Mouse (Mus musculus) CD4-positive helper T cell, adult 2 months (primary cell): ENCODE results near the gene Ivl.

ENCODE experiments used
- DNase-seq: peaks from one replicate; pipeline ENCODE4 v3.0.0-alpha.2; 2012; ENCODE audit warnings: low read depth, missing footprints, low spot score

Gene Ivl

GRCm38 (mm10) chr3:92573449-92574041 is at the start of gene Ivl:
TSS of gene Ivl (minus strand) at chr3:92573735.
- no peak for DNase-seq

DNA sequence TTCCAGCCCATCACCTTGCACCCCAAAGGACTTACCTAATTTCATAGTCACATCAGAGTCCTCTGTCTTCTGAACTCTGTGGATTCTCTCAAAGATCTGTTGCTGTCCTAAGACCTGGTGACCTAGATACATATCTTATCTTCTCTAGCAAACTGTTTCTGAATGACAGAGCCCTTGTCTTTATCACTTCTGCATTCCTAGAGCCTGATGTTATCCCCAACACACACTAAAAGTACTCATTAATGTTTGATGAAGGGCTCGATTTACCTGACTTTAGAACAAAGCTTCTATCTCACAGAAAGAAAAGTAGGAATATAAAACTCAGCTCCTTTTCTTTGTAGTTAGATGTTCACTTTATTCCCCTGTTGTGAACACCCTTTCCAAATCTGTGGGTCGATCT is 48.0 kb upstream of the Ivl start, which contains the start of gene Lce6a:
TSS of gene Lce6a (minus strand) at position 101 of the 400 bp plus-strand sequence.
- DNase-seq = no peak

DNA sequence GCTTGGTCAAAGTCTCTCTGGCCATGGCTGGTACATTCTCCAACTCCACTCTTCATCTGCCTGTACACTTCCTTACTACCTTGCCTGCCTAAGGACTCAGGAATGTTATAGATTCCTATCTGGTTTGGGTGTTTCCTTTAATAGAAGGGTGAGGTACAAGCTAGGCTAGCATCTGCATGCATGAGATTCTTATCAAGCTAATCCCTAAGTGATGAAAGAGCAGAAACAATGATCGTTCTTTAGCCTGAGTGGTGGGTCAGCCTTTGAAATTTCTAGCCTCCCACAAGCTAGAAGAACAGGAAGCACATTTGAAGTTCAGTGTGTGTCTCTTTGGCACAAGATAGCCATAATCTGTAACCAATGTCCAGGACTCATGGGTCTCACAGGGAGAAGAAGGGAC is 36.3 kb upstream of the Ivl start:
- no peak for DNase-seq

- no peak for DNase-seq
These were observed 33.9 kb upstream of the Ivl start, which contains the start of gene 2210017I01Rik for GRCm38 (mm10) chr3:92607392-92607791. TSS of gene 2210017I01Rik (minus strand) at chr3:92607492.

GRCm38 (mm10) chr3:92602169-92602568 is 28.6 kb upstream of the Ivl start:
- DNase-seq = no peak

- DNase-seq = no peak
These were observed 26.9 kb upstream of the Ivl start for GRCm38 (mm10) chr3:92600456-92600855.

- DNase-seq = no peak
These were observed 26.4 kb upstream of the Ivl start for GRCm38 (mm10) chr3:92599973-92600372.

DNA sequence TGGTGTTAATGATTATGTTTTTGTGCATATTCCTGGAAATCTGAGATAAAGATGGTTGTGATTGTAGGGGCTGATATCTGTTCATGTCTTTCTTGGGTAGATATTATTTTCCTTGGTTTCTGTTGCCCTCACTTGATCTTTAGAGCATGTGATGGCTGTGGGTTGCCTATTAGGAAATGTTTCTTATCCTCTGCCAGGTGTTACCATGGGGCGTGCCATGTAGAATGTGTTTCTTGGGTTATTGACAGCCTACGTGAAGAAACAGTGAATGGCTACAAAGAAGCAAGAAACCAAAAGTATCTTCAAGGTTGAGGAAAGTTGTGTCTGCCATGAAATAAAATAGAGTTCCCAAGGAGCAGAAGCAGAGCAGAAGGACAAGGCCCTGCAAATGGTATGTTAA is 24.9 kb upstream of the Ivl start:
- DNase-seq = no peak

DNA sequence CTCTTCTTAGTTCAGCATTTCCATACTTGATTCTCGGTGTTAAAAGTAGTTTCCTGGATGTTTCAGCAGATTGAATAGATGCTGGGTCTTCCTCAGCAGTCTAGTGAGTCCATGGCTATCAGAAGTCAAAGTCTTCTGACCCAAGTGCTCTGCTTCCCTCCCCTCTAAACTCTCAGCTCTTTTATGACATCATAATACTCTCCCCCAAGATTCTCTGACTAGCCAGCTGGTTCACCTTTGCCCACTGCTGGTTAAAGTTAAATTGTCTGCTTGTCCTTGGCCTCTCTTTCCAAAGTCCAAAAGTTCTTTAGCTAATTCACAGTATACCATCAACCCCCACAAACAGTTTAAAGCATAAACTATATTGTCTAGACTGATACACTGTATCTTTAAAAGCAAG is 15.3 kb upstream of the Ivl start, which contains the start of gene Smcp:
TSS of gene Smcp (minus strand) at position 140 of the 400 bp plus-strand sequence.
- DNase-seq = no peak

- no peak for DNase-seq
These were observed 13.7 kb upstream of the Ivl start for GRCm38 (mm10) chr3:92587190-92587589.

DNA sequence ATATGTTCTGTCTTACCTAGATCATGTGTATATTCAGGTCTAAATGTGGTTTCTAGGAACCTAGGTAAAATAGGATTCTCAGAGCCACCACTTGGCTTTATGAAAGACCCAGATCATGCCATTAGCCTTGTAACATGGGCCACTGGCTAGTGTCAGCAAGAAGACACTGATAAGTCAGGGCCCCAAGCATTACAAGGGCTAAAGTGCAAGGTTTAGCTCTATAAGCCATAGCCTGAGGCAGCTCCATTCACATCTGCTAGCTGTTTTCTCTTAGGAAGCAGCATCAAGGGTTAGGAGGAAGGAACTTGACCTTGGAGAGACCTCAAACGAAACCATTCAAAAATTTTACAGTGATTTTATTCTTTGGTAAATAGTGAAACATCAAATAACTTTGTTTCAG is 11.5 kb upstream of the Ivl start:
- no peak for DNase-seq

DNA sequence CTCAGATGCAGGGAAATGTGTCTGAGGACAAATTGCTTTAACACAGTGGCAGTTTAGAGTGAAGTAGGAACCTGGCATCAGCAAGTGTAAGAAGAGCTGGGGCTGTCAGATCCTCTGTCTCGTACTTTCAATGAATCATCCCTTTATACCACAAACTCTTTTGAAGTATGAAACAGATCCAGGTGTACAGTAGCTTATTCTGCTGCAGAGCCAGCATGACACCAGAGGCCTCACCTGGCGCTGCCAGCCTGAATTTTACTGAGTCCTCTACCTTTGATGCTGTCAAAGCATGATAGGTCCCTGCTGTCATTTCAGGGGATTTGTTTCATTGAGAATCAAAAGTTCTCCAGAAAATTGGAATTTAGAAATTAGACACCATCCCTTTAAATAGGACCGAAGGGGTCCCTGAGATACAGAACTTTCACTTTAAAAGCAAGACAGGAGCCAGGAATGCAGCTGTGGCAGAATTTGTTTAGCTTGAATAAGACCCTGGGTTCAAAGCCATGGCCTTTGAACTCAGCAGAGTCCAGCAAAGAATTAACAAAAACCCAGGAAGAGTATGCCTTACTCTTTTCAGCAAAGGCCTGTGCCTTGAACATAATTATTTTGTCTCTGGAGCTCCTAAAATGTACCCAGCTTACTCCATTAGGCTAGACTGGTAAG is 9.8 kb upstream of the Ivl start:
- no peak for DNase-seq

- DNase-seq = no peak
These were observed 6.0 kb upstream of the Ivl start for GRCm38 (mm10) chr3:92579508-92579907.

DNA sequence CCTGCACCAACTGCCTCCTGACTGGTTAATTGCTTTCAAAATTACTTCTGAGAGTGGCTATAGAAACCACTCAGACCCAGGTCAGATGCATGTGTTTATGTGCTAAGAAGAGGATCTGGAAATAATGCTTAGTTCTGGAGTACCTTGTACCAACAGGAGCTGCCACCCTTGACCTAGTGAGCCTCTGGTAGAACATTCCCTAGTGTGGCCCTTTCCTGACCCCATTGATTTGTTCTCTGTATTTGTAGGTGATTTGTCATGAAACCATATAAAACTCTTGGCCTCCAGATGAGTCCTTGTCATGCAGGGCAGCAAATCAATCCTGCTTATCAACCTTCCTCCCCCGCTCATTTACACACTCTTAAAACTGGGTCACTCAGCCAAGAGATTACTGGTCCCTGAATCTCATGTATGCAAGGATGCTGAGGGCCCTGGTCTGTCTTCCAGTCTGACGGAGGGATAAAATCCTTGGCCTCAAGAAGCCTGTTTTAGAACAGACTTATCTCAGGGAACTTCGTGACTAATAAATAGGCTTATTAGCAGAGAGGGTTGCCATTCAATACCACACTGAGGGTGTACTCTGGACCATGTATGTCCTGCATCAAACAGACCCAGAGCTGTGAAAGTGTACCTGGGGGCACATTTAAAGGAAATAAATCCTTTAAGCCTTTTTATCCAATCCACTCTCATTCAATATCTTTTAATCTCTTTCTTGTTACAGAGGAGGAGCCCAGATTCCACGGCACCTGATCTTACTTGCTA is 5.3 kb upstream of the Ivl start:
- DNase-seq = no peak

GRCm38 (mm10) chr3:92572514-92573155 is 900 bp downstream of the Ivl start:
- no peak for DNase-seq

- no peak for DNase-seq
These were observed 4.8 kb downstream of the Ivl start for GRCm38 (mm10) chr3:92568752-92569151.

DNA sequence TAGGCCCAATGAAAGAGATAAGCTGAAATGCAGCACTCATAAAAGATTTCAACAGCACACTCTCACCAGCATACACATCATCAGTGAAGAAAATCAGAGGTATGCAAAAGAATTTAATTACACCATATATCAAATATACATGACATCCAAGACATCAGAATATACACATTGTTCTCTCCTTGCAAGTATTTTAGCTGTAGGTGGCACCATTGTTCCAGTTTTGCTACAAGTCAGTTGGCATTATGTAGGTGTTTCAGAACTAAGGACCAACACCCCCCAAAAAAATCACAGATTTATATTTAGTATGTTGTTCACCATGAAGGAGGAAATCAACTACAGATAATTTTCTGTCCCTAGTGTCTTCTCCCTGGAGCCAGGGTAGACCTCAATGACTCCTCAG is 8.1 kb downstream of the Ivl start:
- no peak for DNase-seq

GRCm38 (mm10) chr3:92534411-92534810 is 39.1 kb downstream of the Ivl start, which contains the start of gene 2310046K23Rik:
TSS of gene 2310046K23Rik (minus strand) at chr3:92534511.
- no peak for DNase-seq
